Mouse (Mus musculus) cerebral cortex, adult 2 months (tissue): ENCODE results near the gene Ttc8.

Experiments used
- whole genome bisulfite sequencing: fragments of 180-500 bp; shearing (Covaris S2); methylation state at CpG from one replicate; pipeline ENCODE4 v1.1.7; 2018; 5-methylcytosine and 5-hydroxymethylcytosine counted together

The Ttc8 gene

GRCm38 (mm10) chr12:98973461-98973860, 53.1 kb downstream of the Ttc8 start:
- 93% methylated on average over 10 of the region's 10 CpGs for WGBS

DNA sequence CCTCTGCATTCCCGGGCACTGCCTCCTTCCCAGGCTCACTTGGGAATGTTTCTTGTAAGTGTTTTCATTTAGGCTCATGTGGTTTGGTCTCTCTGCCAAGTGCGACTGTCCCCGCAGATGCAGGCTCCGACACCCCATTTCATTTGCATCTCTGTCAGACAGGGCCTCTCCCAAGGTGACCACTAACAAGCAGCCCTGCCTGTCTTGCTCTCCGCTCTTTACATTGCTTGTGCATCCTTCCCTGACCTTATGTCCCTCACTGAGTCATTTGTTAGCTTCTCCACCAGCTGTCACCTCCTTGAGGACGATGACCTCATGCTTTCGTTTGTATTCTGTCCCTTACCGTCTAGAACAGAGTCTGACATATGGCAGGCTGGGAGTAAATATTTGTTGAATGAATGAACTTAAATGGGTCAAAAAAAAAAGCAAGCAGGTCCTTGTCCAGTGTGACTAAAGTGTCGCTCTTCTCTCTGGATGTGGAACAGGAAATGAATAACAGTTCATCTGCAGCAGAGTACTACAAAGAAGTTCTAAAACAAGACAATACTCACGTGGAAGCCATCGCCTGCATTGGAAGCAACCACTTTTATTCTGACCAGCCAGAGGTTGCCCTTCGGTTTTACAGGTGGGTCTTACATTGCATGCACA, 53.9 kb downstream of the Ttc8 start:
- WGBS: 66% methylated on average over 12 of the region's 12 CpGs

GRCm38 (mm10) chr12:98981081-98981480, 60.7 kb downstream of the Ttc8 start:
- WGBS: 96% methylated on average over 3 of the region's 3 CpGs

- WGBS: 77% methylated on average over 2 of the region's 2 CpGs
Observed at GRCm38 (mm10) chr12:98984785-98985184, 64.4 kb downstream of the Ttc8 start.

GRCm38 (mm10) chr12:98991076-98991829, 70.9 kb downstream of the Ttc8 start:
- 26% methylated on average over 2 of the region's 2 CpGs for WGBS

DNA sequence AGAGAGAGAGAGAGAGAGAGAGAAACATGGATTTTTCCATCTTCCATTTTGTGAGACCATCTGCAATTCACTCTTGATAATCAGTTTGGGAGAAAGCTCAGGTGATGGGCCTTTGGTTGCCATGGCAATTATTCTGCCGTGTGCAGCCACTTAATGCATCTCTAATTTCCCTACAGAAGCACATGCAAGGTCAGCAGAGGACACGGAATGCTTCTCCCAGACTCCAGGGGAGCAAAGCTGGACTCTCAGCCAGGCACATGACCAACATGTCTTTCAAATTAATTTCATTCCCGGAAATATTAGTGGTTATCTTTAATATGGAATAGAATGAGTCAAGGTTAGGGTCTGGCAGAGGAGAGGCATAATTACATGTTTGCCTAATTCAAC, 71.4 kb downstream of the Ttc8 start:
- 64% methylated on average over 3 of the region's 3 CpGs for WGBS

- 82% methylated on average over 2 of the region's 2 CpGs for WGBS
Observed at GRCm38 (mm10) chr12:98993736-98994135, 73.4 kb downstream of the Ttc8 start.

DNA sequence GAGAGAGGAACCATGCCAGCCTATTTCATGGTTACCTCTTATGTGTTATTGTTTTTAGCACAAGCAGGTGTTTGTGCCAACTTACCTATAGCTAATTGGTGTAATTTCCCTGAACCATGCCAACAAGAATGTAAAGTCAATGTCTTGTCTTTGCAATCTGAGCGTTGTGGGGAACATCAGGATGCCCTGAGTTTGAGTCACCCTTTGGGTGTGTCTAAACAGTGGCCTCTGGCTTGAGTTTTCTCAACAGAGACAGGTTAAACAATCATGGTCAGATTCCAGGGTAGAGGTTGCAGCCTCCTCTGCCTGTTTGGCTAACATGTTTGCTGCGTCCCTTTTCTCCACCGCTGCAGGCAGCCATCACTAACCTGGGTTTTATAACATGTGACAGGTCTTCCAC, 74.0 kb downstream of the Ttc8 start:
- WGBS: 87% methylated on average over 3 of the region's 3 CpGs

DNA sequence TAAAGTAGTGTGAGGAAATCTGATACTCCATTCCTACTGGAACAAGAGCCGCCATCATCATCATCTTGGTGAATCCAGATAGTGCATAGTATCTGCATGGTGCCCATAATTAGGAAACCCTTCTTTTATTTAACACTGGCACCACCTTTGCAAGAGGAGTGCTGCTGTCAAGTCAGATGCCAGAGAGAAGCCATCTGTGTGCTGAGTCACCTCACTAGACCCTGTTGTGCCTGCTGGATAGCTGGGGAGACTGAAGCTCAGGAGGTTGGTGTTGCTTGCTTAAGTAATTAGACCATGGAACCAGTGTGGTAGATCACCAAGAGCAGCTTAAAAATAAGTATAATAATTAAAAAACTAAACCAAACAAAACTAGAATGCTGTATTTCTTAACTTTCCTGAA, 75.5 kb downstream of the Ttc8 start:
- WGBS: 91% methylated on average over 1 of the region's 1 CpGs

DNA sequence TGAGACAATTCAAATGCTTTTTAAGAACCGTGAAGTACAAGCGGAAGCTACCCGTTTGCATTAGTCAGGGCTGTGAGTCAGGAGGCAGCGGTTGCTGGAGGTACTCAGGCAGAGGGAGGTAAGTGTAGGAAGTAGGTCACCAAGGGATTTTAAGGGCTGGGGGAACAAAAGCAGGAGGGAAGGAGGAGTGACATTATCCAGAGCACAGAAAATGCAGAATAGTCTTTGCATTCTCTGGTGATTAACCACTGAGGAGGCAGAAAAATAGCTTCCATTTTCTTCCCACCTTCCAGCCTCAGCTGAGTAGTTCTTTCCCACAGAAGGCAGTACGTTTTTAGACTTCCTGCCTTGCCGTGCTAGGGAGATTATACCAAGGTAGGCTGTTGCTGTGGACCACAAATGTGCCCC, 76.2 kb downstream of the Ttc8 start:
- 26% methylated on average over 6 of the region's 6 CpGs for WGBS

GRCm38 (mm10) chr12:98997046-98997445, 76.7 kb downstream of the Ttc8 start:
- WGBS: 90% methylated on average over 5 of the region's 5 CpGs

DNA sequence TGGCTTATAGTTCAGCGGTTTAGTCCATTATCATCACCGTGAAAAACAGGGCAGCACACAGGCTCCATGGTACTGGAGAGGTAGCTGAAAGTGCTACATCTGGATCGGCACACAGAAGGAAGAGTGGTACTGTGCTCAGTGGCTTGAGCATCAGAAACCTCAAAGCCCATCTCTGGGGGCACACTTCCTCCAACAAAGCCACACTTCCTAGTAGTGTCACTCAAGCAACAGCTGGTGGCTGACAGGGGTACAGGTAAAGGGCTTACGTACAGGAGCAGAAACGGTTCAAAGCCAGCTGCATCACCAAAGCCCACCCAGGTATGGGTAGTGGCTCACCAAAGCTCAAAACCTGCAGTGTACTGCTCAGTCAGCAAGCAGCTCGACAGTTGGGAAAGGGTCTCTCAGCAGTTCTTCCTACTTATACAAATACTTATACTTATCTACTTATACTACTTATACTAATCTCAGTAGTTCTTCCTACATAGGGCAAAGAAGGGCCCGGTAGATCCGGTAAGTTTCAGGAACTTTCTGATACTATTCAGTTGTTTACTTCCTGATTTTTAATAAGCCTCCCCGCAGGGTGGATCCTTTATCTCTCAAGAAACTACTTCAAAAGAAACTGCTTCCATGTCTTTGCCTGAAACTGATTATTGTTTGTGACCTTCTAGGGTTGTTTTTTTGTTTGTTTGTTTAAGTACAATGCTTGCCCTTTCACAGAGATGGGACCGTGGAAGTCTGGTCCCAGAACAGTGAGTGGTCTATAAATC, 78.5 kb downstream of the Ttc8 start:
- 85% methylated on average over 10 of the region's 10 CpGs for WGBS

DNA sequence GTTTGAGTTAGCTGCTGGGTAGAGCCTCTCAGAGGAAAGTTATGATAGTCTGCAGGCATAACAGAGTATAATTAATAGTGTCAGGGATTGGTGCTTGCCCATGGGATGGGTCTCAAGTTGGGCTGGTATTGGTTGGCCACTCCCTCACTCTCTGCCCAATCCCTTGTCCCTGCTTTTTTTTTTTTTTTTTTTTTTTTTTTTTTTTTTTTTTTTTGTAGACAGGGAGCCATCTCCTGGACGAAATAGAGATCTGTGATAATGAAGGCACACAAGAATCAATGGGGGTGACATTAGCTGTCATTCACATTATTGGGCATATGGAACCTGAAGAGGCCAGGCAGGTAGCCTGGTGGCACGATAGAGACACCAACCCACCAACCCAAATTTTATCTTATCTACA, 79.9 kb downstream of the Ttc8 start:
- 65% methylated on average over 2 of the region's 2 CpGs for WGBS

GRCm38 (mm10) chr12:99003046-99003445, 82.7 kb downstream of the Ttc8 start:
- 71% methylated on average over 4 of the region's 4 CpGs for WGBS

GRCm38 (mm10) chr12:99004752-99005151, 84.4 kb downstream of the Ttc8 start:
- WGBS: 94% methylated on average over 2 of the region's 2 CpGs

- 77% methylated on average over 1 of the region's 1 CpGs for whole genome bisulfite sequencing
Observed at GRCm38 (mm10) chr12:99008786-99009185, 88.4 kb downstream of the Ttc8 start.

DNA sequence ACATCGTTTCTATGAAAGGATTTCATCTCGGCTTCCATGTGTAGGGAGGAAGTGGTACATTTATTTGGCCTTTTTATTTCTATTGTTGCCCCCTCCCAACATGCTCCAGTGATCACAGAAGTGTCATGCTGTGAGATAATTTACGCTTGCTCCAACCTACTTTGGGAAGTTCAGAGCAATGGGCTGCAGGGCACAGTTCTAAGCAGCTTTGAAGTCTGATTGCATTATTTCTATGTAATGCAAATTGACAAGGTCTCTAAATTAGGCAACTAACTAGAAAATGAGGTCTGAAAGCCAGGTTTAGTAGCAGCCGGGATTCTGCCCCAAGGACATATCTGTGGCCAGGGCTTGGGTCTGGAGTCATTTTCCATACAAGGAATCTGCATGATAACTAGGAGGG, 89.1 kb downstream of the Ttc8 start:
- 65% methylated on average over 4 of the region's 4 CpGs for WGBS

DNA sequence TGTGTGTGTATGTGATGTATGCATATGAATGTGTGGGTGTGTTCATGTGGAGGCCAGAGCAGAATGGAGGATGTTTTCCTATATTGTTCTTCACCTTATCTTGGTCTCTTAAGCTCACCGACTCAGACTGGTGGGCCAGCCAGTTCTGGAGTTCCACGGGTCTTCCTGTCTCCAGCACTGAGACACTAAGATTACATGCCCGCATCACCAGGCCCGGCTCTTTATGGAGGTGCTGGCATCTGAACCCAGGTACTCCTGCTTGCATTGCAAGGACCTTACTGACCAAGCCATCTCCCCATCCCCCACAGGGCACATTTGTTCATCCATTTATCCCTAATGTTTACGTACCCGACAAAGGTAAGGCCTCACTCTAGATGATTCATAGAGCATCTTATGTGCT, 89.7 kb downstream of the Ttc8 start:
- WGBS: 75% methylated on average over 6 of the region's 6 CpGs

GRCm38 (mm10) chr12:99011161-99011861, 90.9 kb downstream of the Ttc8 start:
- 25% methylated on average over 22 of the region's 22 CpGs for WGBS

DNA sequence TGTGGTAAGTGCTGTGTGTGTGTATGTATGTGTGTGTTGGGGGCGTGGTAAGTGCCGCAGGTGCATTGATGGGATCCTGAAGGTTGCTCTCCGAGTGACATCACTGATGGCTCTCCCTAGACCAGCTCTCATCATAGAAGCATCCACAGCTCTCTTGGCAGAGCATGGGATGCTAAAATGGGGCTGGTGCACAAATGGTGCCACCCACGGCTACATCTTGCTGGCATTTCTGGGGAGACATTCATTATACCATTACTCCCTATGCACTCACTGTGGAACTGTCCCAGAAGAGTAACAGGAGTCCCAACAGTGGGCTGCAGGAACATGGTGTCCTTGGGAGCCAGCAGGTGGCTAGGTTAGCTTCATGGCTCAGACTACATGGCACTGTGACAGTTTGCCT, 95.5 kb downstream of the Ttc8 start:
- WGBS: 62% methylated on average over 4 of the region's 4 CpGs

DNA sequence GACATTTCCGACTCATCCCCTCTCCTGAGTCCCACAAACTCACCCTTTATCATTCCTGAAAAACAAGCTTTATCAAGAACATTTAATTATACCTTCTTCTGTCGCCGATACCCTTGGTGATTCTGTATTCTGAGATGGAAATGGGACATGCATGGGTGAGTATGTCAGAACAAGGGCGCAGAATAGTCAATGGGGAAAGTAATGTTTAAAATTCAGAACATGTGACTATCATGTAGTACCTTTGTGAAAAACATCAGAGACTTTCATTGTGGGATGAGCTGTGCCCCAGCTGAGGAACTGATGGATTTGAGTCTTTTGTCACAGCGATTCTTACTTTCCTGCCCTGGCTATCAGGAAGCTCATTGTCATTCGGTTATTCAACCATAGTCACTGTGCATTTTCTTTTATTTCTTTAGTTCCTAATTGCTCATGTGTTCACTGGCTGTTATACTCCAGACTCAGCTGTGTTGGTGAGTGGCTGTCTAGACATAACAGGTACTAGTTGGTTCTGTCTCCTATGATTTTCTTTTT, 104.1 kb downstream of the Ttc8 start:
- WGBS: 78% methylated on average over 6 of the region's 6 CpGs

- whole genome bisulfite sequencing: 53% methylated on average over 2 of the region's 2 CpGs
Observed at GRCm38 (mm10) chr12:99026291-99026690, 105.9 kb downstream of the Ttc8 start.
